18 mouse cellular contexts compared by ENCODE assay signal in the genomic region with DNA sequence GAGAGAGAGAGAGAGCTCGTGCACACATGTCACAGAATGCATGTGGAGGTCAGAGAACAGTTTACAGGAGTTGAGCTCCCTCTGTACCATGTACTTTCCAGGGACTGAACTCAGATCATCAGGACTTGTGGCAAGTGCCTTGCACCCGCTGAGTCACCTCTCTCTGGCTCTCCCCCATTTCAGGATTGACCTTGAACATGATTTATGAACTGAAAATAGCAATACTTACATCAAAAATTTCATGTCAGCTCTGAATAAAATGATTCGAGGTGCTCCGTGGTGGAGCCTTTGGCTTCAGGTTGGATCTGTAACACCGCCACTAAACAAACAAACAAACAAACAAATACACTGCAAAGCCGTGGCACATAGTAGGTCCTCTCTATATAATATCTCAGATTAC. TPM values are rescaled to one million over a fixed set of nuclear protein-coding genes. Genes with fewer than 3 reads are reported as not detected.
A peak's percentile ranks its signal among the peaks of the same experiment; 100 is the strongest.
DNase-seq lines count a peak whose midpoint lies in the region; ATAC-seq and TF ChIP-seq lines count a peak whose summit lies in the region.
"Had no signal": no experiment of that assay in that cellular context is flagged by ENCODE, and none has a peak within 500 bp of the region (broad histone marks: within the 10 kb centered on the region; RNA-seq: fewer than 3 reads in every experiment).

No protein-coding gene starts in this region.

- no peak for ATAC-seq in liver, embryonic 11.5 days (replicated peaks; ENCODE audit: low FRiP score)
- ATAC-seq: activated CD4-positive, CD25-positive, alpha-beta regulatory T cell, adult 4 months; forebrain, embryonic 13.5 days; forebrain, embryonic 15.5 days; forebrain, postnatal 0 days; Patski had no signal

- no peaks in the 10 kb centered on the region for H3K79me2 ChIP-seq in MEL (ENCODE audit: control insufficient read depth, insufficient read depth, low read length, poor library complexity)

- TF ChIP-seq CTCF in MEL (IDR thresholded peaks at IDR 0.05 in 2 of 3, conservative IDR thresholded peaks at IDR 0.05 in 1 of 3; ENCODE audit: control insufficient read depth in 1 of 3, insufficient read depth in 1 of 3, low read depth in 2 of 3, low read length in 3 of 3, poor library complexity in 1 of 3, severe bottlenecking in 1 of 3) = no peak

- H3K4me3 ChIP-seq in MEL (ENCODE audit: control insufficient read depth in 1 of 2, insufficient read depth in 1 of 2, low read depth in 2 of 2, low read length in 2 of 2) = no peak overlapping the region
- no peak overlapping the region for H3K4me3 ChIP-seq in liver, embryonic 11.5 days (ENCODE audit: low read depth, low read length)
- H3K4me3 ChIP-seq: embryonic facial prominence, embryonic 12.5 days; forebrain, embryonic 13.5 days; forebrain, embryonic 15.5 days had no signal

- H3K36me3 ChIP-seq in MEL (ENCODE audit: control insufficient read depth in 1 of 2, insufficient read depth in 2 of 2, low read length in 2 of 2) = no peaks in the 10 kb centered on the region
- H3K36me3 ChIP-seq in liver, embryonic 11.5 days (ENCODE audit: control insufficient read depth, insufficient read depth, low read length) = no peaks in the 10 kb centered on the region
- H3K36me3 ChIP-seq: embryonic facial prominence, embryonic 10.5 days; embryonic facial prominence, embryonic 12.5 days; forebrain, embryonic 15.5 days had no signal

- DNase-seq in adrenal gland, postnatal 14 days = peak; percentile 25
- DNase-seq in adrenal gland, adult 8-10 months = no peak
- DNase-seq in 416B (ENCODE audit: low read depth) = peak; percentile 14
- DNase-seq in MEL (ENCODE audit: low read depth, low spot score) = no peak
- DNase-seq in liver, embryonic 11.5 days (ENCODE audit: low spot score) = no peak
- DNase-seq: B cell, adult 2 months; cerebellum, adult 11-12 months; cerebellum, adult 2 months; cerebellum, adult 9-10 months; cerebellum, postnatal 10 days; cerebellum, postnatal 25 days; forebrain, postnatal 0 days had no signal

- no peak overlapping the region for H3K4me2 ChIP-seq in liver, embryonic 11.5 days
- H3K4me2 ChIP-seq: forebrain, embryonic 15.5 days had no signal

- TF ChIP-seq POLR2A in MEL (IDR thresholded peaks at IDR 0.05; ENCODE audit: control insufficient read depth in 1 of 2, insufficient read depth in 1 of 2, low read depth in 1 of 2, low read length in 2 of 2, poor library complexity in 1 of 2) = no peak

- no peaks in the 10 kb centered on the region for H3K4me1 ChIP-seq in MEL (ENCODE audit: control insufficient read depth in 1 of 2, insufficient read depth in 2 of 2, low read length in 2 of 2)
- H3K4me1 ChIP-seq in liver, embryonic 11.5 days (replicated peaks; ENCODE audit: control insufficient read depth, insufficient read depth, low read length) = no peaks in the 10 kb centered on the region
- H3K4me1 ChIP-seq: embryonic facial prominence, embryonic 12.5 days; forebrain, embryonic 13.5 days; forebrain, embryonic 15.5 days had no signal

- no peak overlapping the region for H3K9ac ChIP-seq in MEL (ENCODE audit: control insufficient read depth, low read depth, low read length, poor library complexity, severe bottlenecking)
- H3K9ac ChIP-seq in liver, embryonic 11.5 days (ENCODE audit: low read depth, low read length) = no peak overlapping the region
- H3K9ac ChIP-seq: embryonic facial prominence, embryonic 12.5 days; forebrain, embryonic 13.5 days; forebrain, embryonic 15.5 days; forebrain, postnatal 0 days had no signal

- TF ChIP-seq EP300 in MEL (IDR thresholded peaks at IDR 0.05; ENCODE audit: low read depth in 1 of 2, low read length in 2 of 2) = no peak

- H3K27ac ChIP-seq in MEL (ENCODE audit: control insufficient read depth, low read depth, low read length) = no peak overlapping the region
- no peak overlapping the region for H3K27ac ChIP-seq in liver, embryonic 11.5 days (ENCODE audit: low read depth, low read length)
- H3K27ac ChIP-seq: embryonic facial prominence, embryonic 10.5 days; embryonic facial prominence, embryonic 12.5 days; forebrain, embryonic 13.5 days; forebrain, embryonic 15.5 days had no signal

- TF ChIP-seq RAD21 in MEL (IDR thresholded peaks at IDR 0.05; ENCODE audit: low read depth, low read length) = no peak

- peaks cover 0 to 5% of the 10 kb centered on the region in 2 experiments; a peak in 2 of 4 replicates for H3K27me3 ChIP-seq in MEL (ENCODE audit: control insufficient read depth in 1 of 2, insufficient read depth in 2 of 2, low read length in 2 of 2)
- H3K27me3 ChIP-seq in liver, embryonic 11.5 days (replicated peaks; ENCODE audit: control insufficient read depth, insufficient read depth, low read length) = peaks cover 23% of the 10 kb centered on the region
- H3K27me3 ChIP-seq: forebrain, embryonic 13.5 days; forebrain, embryonic 15.5 days had no signal

- H3K9me3 ChIP-seq in MEL (replicated peaks; ENCODE audit: insufficient read depth, low read length) = no peaks in the 10 kb centered on the region
- H3K9me3 ChIP-seq in liver, embryonic 11.5 days (ENCODE audit: control insufficient read depth, low read length) = 0 out of 2 replicates have a peak, but pooled peaks cover 2% of the 10 kb centered on the region
- H3K9me3 ChIP-seq: embryonic facial prominence, embryonic 10.5 days; embryonic facial prominence, embryonic 12.5 days; forebrain, embryonic 13.5 days; forebrain, embryonic 15.5 days had no signal

- WGBS in liver, embryonic 11.5 days = 74% methylated on average over 6 of the region's 6 CpGs

TF ChIP-seq in MEL, 35 proteins besides CTCF, POLR2A, EP300 and RAD21:
- TF ChIP-seq ZKSCAN1 (IDR thresholded peaks at IDR 0.05; ENCODE audit: low read depth, low read length) (0 out of 2 replicates have a peak, but pooled peaks have one; percentile 49), POLR2AphosphoS2 (IDR thresholded peaks at IDR 0.05; ENCODE audit: low read length) (no peak)
TF ChIP-seq in MEL: peak in this region for 1.

RNA-seq across cellular contexts. Expression of gene Hpdl, which starts 19.3 kb away (rescaled TPM):
- 6.1 and 7.0 TPM in 2 replicates for total RNA-seq in adrenal gland, postnatal 14 days (2021)
- total RNA-seq in adrenal gland, adult 8-10 months (2022) = 1 to 10 TPM; 1.6 to 3.4 (median 3.0) TPM
- total RNA-seq in MEL (2012; rRNA removed) = 0.10 TPM in 1 of 2 replicates, not detected in the other
- polyA plus RNA-seq in MEL (2012; ENCODE audit: insufficient read depth in 1 of 2, insufficient read length in 2 of 2, low read depth in 1 of 2, low replicate concordance in 2 of 2, missing spikeins in 1 of 2) = under 1 TPM in 1 of 2 experiments, not detected in 1; 0.14 TPM
- 1.2 and 1.4 TPM in 2 replicates for polyA plus RNA-seq in liver, embryonic 11.5 days (2014; fragmentation: Nextera tagmentation; extraction: Ambion mirVana)

RNA-seq across cellular contexts. Expression of gene Mutyh, which starts 33.3 kb away (rescaled TPM):
- 2.5 and 6.4 TPM in 2 replicates for total RNA-seq in adrenal gland, postnatal 14 days (2021)
- total RNA-seq in adrenal gland, adult 8-10 months (2022) = 10 to 100 TPM in 1 of 4 experiments, 1 to 10 TPM in 3; 3.5 to 15.4 (median 6.8) TPM
- total RNA-seq in MEL (2012; rRNA removed) = 0.75 and 0.81 TPM in 2 replicates
- 1 to 10 TPM in 1 of 2 experiments, not detected in 1; 2.5 TPM for polyA plus RNA-seq in MEL (2012; ENCODE audit: insufficient read depth in 1 of 2, insufficient read length in 2 of 2, low read depth in 1 of 2, low replicate concordance in 2 of 2, missing spikeins in 1 of 2)
- 9.3 and 11.1 TPM in 2 replicates for polyA plus RNA-seq in liver, embryonic 11.5 days (2014; fragmentation: Nextera tagmentation; extraction: Ambion mirVana)

RNA-seq across cellular contexts. Expression of gene Toe1, which starts 33.4 kb away (rescaled TPM):
- 18.9 and 22.0 TPM in 2 replicates for total RNA-seq in adrenal gland, postnatal 14 days (2021)
- total RNA-seq in adrenal gland, adult 8-10 months (2022) = 10 to 100 TPM; 22.0 to 25.3 (median 22.4) TPM
- total RNA-seq in MEL (2012; rRNA removed) = 46.4 and 49.3 TPM in 2 replicates
- polyA plus RNA-seq in MEL (2012; ENCODE audit: insufficient read depth in 1 of 2, insufficient read length in 2 of 2, low read depth in 1 of 2, low replicate concordance in 2 of 2, missing spikeins in 1 of 2) = 10 to 100 TPM in 1 of 2 experiments, not detected in 1; 38.3 TPM
- 33.0 and 34.2 TPM in 2 replicates for polyA plus RNA-seq in liver, embryonic 11.5 days (2014; fragmentation: Nextera tagmentation; extraction: Ambion mirVana)

RNA-seq across cellular contexts. Expression of gene Zswim5, which starts 36.3 kb away (rescaled TPM):
- total RNA-seq in adrenal gland, postnatal 14 days (2021) = 3.1 and 3.5 TPM in 2 replicates
- total RNA-seq in adrenal gland, adult 8-10 months (2022) = 1 to 10 TPM; 4.9 to 7.2 (median 5.6) TPM
- 0.03 TPM in 1 of 2 replicates, not detected in the other for total RNA-seq in MEL (2012; rRNA removed)
- polyA plus RNA-seq in MEL (2012; ENCODE audit: insufficient read depth in 1 of 2, insufficient read length in 2 of 2, low read depth in 1 of 2, low replicate concordance in 2 of 2, missing spikeins in 1 of 2) = under 1 TPM in 1 of 2 experiments, not detected in 1; 0.03 TPM
- polyA plus RNA-seq in liver, embryonic 11.5 days (2014; fragmentation: Nextera tagmentation; extraction: Ambion mirVana) = 0.23 and 0.29 TPM in 2 replicates
- polyA plus RNA-seq: activated CD4-positive, CD25-positive, alpha-beta regulatory T cell, adult 4 months had no signal

Comparison
In these comparisons a context has a peak if more than half of its experiments do, and no peak if none do; other contexts are left out.
1. DNase-seq: peak in adrenal gland, postnatal 14 days (single experiment) and 416B (single experiment); none in adrenal gland, adult 8-10 months (single experiment), MEL (single experiment) and liver, embryonic 11.5 days (single experiment).